Mouse (Mus musculus) erythroblast, adult 5-6 weeks (primary cell): ENCODE results near the gene Mmp10. TPM values are rescaled to one million over a fixed set of nuclear protein-coding genes. Genes with fewer than 3 reads are reported as not detected.

Experiments
- total RNA-seq, 2 experiments: library from RNA; stranded (forward) in 1 of 2; stranded (reverse) in 1 of 2; fragments of 150-400 nt in 1 of 2; fragments of 200-764, 138-1000 nt in 1 of 2; gene quantifications; 2 replicates each; pipeline versions ENCODE4 v1.2.3 to v1.2.4; 2015 to 2017; ENCODE audit warnings: low replicate concordance in 2 of 2

Gene Mmp10
- total RNA-seq, 2 experiments from 2014 or later: not detected

Other genes starting within 250 kb of the Mmp10 start
- 0.84 TPM in 1 of 2 replicates, not detected in the other for gene Mmp13, start 229.8 kb upstream of the Mmp10 start, total RNA-seq (2015; ENCODE audit: low replicate concordance)
- gene Mmp13, start 229.8 kb upstream of the Mmp10 start, total RNA-seq (2017; ENCODE audit: low replicate concordance): 0.28 and 1.2 TPM in 2 replicates
- not detected in 2 replicates for gene Mmp12, start 158.0 kb upstream of the Mmp10 start, total RNA-seq (2015; ENCODE audit: low replicate concordance)
- gene Mmp12, start 158.0 kb upstream of the Mmp10 start, total RNA-seq (2017; ENCODE audit: low replicate concordance): not detected in 2 replicates
- gene Mmp1b, start 114.3 kb upstream of the Mmp10 start, total RNA-seq (2015; ENCODE audit: low replicate concordance): not detected in 2 replicates
- gene Mmp1b, start 114.3 kb upstream of the Mmp10 start, total RNA-seq (2017; ENCODE audit: low replicate concordance): not detected in 2 replicates
- gene Mmp3, start 56.5 kb upstream of the Mmp10 start, total RNA-seq (2015; ENCODE audit: low replicate concordance): not detected in 2 replicates
- gene Mmp3, start 56.5 kb upstream of the Mmp10 start, total RNA-seq (2017; ENCODE audit: low replicate concordance): not detected in 2 replicates
- gene Mmp8, start 56.1 kb downstream of the Mmp10 start, total RNA-seq (2015; ENCODE audit: low replicate concordance): 86.5 and 105 TPM in 2 replicates
- gene Mmp8, start 56.1 kb downstream of the Mmp10 start, total RNA-seq (2017; ENCODE audit: low replicate concordance): 75.7 and 88.3 TPM in 2 replicates
- gene Mmp27, start 69.0 kb downstream of the Mmp10 start, total RNA-seq (2015; ENCODE audit: low replicate concordance): 1.9 TPM in 1 of 2 replicates, not detected in the other
- gene Mmp27, start 69.0 kb downstream of the Mmp10 start, total RNA-seq (2017; ENCODE audit: low replicate concordance): 0.84 and 1.4 TPM in 2 replicates
- not detected in 2 replicates for gene Mmp20, start 125.9 kb downstream of the Mmp10 start, total RNA-seq (2015; ENCODE audit: low replicate concordance)
- gene Mmp20, start 125.9 kb downstream of the Mmp10 start, total RNA-seq (2017; ENCODE audit: low replicate concordance): not detected in 2 replicates
- gene Mmp7, start 189.7 kb downstream of the Mmp10 start, total RNA-seq (2015; ENCODE audit: low replicate concordance): not detected in 2 replicates
- not detected in 2 replicates for gene Mmp7, start 189.7 kb downstream of the Mmp10 start, total RNA-seq (2017; ENCODE audit: low replicate concordance)